Mouse (Mus musculus): ENCODE data around the gene Ubash3b. TPM values are rescaled to one million over a fixed set of nuclear protein-coding genes. Genes with fewer than 3 reads are reported as not detected.

Ubash3b gene
- polyA plus RNA-seq, 1 experiment from 2014 or later = 3.4 TPM

- Histone ChIP-seq H3K4me1 (ENCODE audit: control insufficient read depth, insufficient read depth, low read length) (no peaks in the 10 kb centered on the region), H3K36me3 (ENCODE audit: control insufficient read depth, insufficient read depth, low read length) (no peaks in the 10 kb centered on the region)
Observed at GRCm38 (mm10) chr9:41053478-41053877, 108.0 kb downstream of the Ubash3b start.

GRCm38 (mm10) chr9:41051080-41051932, 110.2 kb downstream of the Ubash3b start:
- no peaks in the 10 kb centered on the region for H3K36me3 ChIP-seq (ENCODE audit: control insufficient read depth, insufficient read depth, low read length)
- H3K4me1 ChIP-seq (ENCODE audit: control insufficient read depth, insufficient read depth, low read length) = no peaks in the 10 kb centered on the region
- ATAC-seq = no peak
- no peak overlapping the region for H3K4me2 ChIP-seq (ENCODE audit: low read depth, low read length)
- H3K27me3 ChIP-seq (replicated peaks; ENCODE audit: control insufficient read depth, insufficient read depth, low read length) = no peaks in the 10 kb centered on the region
- WGBS = 57% methylated on average over 11 of the region's 11 CpGs
- H3K27ac ChIP-seq (ENCODE audit: low read length) = no peak overlapping the region
- no peak overlapping the region for H3K4me3 ChIP-seq (ENCODE audit: low read length)
- H3K9ac ChIP-seq (ENCODE audit: low read depth, low read length) = no peak overlapping the region
- no peaks in the 10 kb centered on the region for H3K9me3 ChIP-seq (ENCODE audit: control insufficient read depth, low read length)

More at GRCm38 (mm10) chr9:41053478-41053877, 108.0 kb downstream of the Ubash3b start:
- no peak overlapping the region for H3K4me3 ChIP-seq (ENCODE audit: low read length)
- H3K9me3 ChIP-seq (ENCODE audit: control insufficient read depth, low read length) = no peaks in the 10 kb centered on the region
- no peak overlapping the region for H3K27ac ChIP-seq (ENCODE audit: low read length)
- ATAC-seq = no peak
- H3K27me3 ChIP-seq (replicated peaks; ENCODE audit: control insufficient read depth, insufficient read depth, low read length) = no peaks in the 10 kb centered on the region
- no peak overlapping the region for H3K9ac ChIP-seq (ENCODE audit: low read depth, low read length)
- 60% methylated on average over 4 of the region's 4 CpGs for WGBS
- H3K4me2 ChIP-seq (ENCODE audit: low read depth, low read length) = no peak overlapping the region

- Histone ChIP-seq H3K9me3 (ENCODE audit: control insufficient read depth, low read length) (no peaks in the 10 kb centered on the region), H3K4me1 (ENCODE audit: control insufficient read depth, insufficient read depth, low read length) (no peaks in the 10 kb centered on the region), H3K27me3 (replicated peaks; ENCODE audit: control insufficient read depth, insufficient read depth, low read length) (no peaks in the 10 kb centered on the region), H3K27ac (ENCODE audit: low read length) (no peak overlapping the region), H3K36me3 (ENCODE audit: control insufficient read depth, insufficient read depth, low read length) (no peaks in the 10 kb centered on the region), H3K4me3 (ENCODE audit: low read length) (no peak overlapping the region), H3K4me2 (ENCODE audit: low read depth, low read length) (no peak overlapping the region), H3K9ac (ENCODE audit: low read depth, low read length) (no peak overlapping the region)
- WGBS = 55% methylated on average over 12 of the region's 12 CpGs
- no peak for ATAC-seq
Observed at GRCm38 (mm10) chr9:41050331-41051079, 111.0 kb downstream of the Ubash3b start.

- H3K27me3 ChIP-seq (replicated peaks; ENCODE audit: control insufficient read depth, insufficient read depth, low read length) = no peaks in the 10 kb centered on the region
- H3K4me1 ChIP-seq (ENCODE audit: control insufficient read depth, insufficient read depth, low read length) = no peaks in the 10 kb centered on the region
- H3K9ac ChIP-seq (ENCODE audit: low read depth, low read length) = no peak overlapping the region
- ATAC-seq = no peak
- no peaks in the 10 kb centered on the region for H3K9me3 ChIP-seq (ENCODE audit: control insufficient read depth, low read length)
- no peaks in the 10 kb centered on the region for H3K36me3 ChIP-seq (ENCODE audit: control insufficient read depth, insufficient read depth, low read length)
- H3K4me2 ChIP-seq (ENCODE audit: low read depth, low read length) = no peak overlapping the region
- 83% methylated on average over 7 of the region's 7 CpGs for WGBS
- no peak overlapping the region for H3K27ac ChIP-seq (ENCODE audit: low read length)
- H3K4me3 ChIP-seq (ENCODE audit: low read length) = no peak overlapping the region
Observed at GRCm38 (mm10) chr9:41049282-41049681, 112.2 kb downstream of the Ubash3b start.

- no peak overlapping the region for H3K27ac ChIP-seq (ENCODE audit: low read length)
- H3K27me3 ChIP-seq (replicated peaks; ENCODE audit: control insufficient read depth, insufficient read depth, low read length) = no peaks in the 10 kb centered on the region
- H3K4me1 ChIP-seq (ENCODE audit: control insufficient read depth, insufficient read depth, low read length) = no peaks in the 10 kb centered on the region
- no peak overlapping the region for H3K9ac ChIP-seq (ENCODE audit: low read depth, low read length)
- H3K9me3 ChIP-seq (ENCODE audit: control insufficient read depth, low read length) = no peaks in the 10 kb centered on the region
- H3K4me3 ChIP-seq (ENCODE audit: low read length) = no peak overlapping the region
- no peak overlapping the region for H3K4me2 ChIP-seq (ENCODE audit: low read depth, low read length)
- no peaks in the 10 kb centered on the region for H3K36me3 ChIP-seq (ENCODE audit: control insufficient read depth, insufficient read depth, low read length)
- WGBS = 76% methylated on average over 3 of the region's 3 CpGs
- ATAC-seq = no peak
Observed at GRCm38 (mm10) chr9:41048820-41049219, 112.7 kb downstream of the Ubash3b start.

GRCm38 (mm10) chr9:41048216-41048615, 113.3 kb downstream of the Ubash3b start:
- WGBS = 92% methylated on average over 7 of the region's 7 CpGs
- Histone ChIP-seq H3K36me3 (ENCODE audit: control insufficient read depth, insufficient read depth, low read length) (no peaks in the 10 kb centered on the region), H3K9ac (ENCODE audit: low read depth, low read length) (no peak overlapping the region), H3K9me3 (ENCODE audit: control insufficient read depth, low read length) (no peaks in the 10 kb centered on the region), H3K4me1 (ENCODE audit: control insufficient read depth, insufficient read depth, low read length) (no peaks in the 10 kb centered on the region), H3K27me3 (replicated peaks; ENCODE audit: control insufficient read depth, insufficient read depth, low read length) (no peaks in the 10 kb centered on the region), H3K27ac (ENCODE audit: low read length) (no peak overlapping the region), H3K4me3 (ENCODE audit: low read length) (no peak overlapping the region), H3K4me2 (ENCODE audit: low read depth, low read length) (no peak overlapping the region)
- no peak for ATAC-seq

GRCm38 (mm10) chr9:41047654-41048053, 113.8 kb downstream of the Ubash3b start:
- ATAC-seq = no peak
- H3K36me3 ChIP-seq (ENCODE audit: control insufficient read depth, insufficient read depth, low read length) = no peaks in the 10 kb centered on the region
- WGBS = 75% methylated on average over 2 of the region's 2 CpGs
- no peak overlapping the region for H3K27ac ChIP-seq (ENCODE audit: low read length)
- no peaks in the 10 kb centered on the region for H3K4me1 ChIP-seq (ENCODE audit: control insufficient read depth, insufficient read depth, low read length)
- no peak overlapping the region for H3K4me2 ChIP-seq (ENCODE audit: low read depth, low read length)
- H3K9me3 ChIP-seq (ENCODE audit: control insufficient read depth, low read length) = no peaks in the 10 kb centered on the region
- no peaks in the 10 kb centered on the region for H3K27me3 ChIP-seq (replicated peaks; ENCODE audit: control insufficient read depth, insufficient read depth, low read length)
- no peak overlapping the region for H3K9ac ChIP-seq (ENCODE audit: low read depth, low read length)
- no peak overlapping the region for H3K4me3 ChIP-seq (ENCODE audit: low read length)

- H3K27ac ChIP-seq (ENCODE audit: low read length) = no peak overlapping the region
- no peak overlapping the region for H3K4me2 ChIP-seq (ENCODE audit: low read depth, low read length)
- WGBS = 20% methylated on average over 3 of the region's 3 CpGs
- ATAC-seq = no peak
- no peaks in the 10 kb centered on the region for H3K36me3 ChIP-seq (ENCODE audit: control insufficient read depth, insufficient read depth, low read length)
- no peaks in the 10 kb centered on the region for H3K9me3 ChIP-seq (ENCODE audit: control insufficient read depth, low read length)
- no peaks in the 10 kb centered on the region for H3K4me1 ChIP-seq (ENCODE audit: control insufficient read depth, insufficient read depth, low read length)
- H3K4me3 ChIP-seq (ENCODE audit: low read length) = no peak overlapping the region
- no peak overlapping the region for H3K9ac ChIP-seq (ENCODE audit: low read depth, low read length)
- no peaks in the 10 kb centered on the region for H3K27me3 ChIP-seq (replicated peaks; ENCODE audit: control insufficient read depth, insufficient read depth, low read length)
Observed at GRCm38 (mm10) chr9:41044626-41045025, 116.9 kb downstream of the Ubash3b start.

GRCm38 (mm10) chr9:41043641-41044040, 117.9 kb downstream of the Ubash3b start:
- H3K4me2 ChIP-seq (ENCODE audit: low read depth, low read length) = no peak overlapping the region
- no peak overlapping the region for H3K27ac ChIP-seq (ENCODE audit: low read length)
- no peaks in the 10 kb centered on the region for H3K9me3 ChIP-seq (ENCODE audit: control insufficient read depth, low read length)
- WGBS = 89% methylated on average over 5 of the region's 5 CpGs
- no peak overlapping the region for H3K4me3 ChIP-seq (ENCODE audit: low read length)
- no peaks in the 10 kb centered on the region for H3K4me1 ChIP-seq (ENCODE audit: control insufficient read depth, insufficient read depth, low read length)
- no peaks in the 10 kb centered on the region for H3K36me3 ChIP-seq (ENCODE audit: control insufficient read depth, insufficient read depth, low read length)
- ATAC-seq = no peak
- no peaks in the 10 kb centered on the region for H3K27me3 ChIP-seq (replicated peaks; ENCODE audit: control insufficient read depth, insufficient read depth, low read length)
- H3K9ac ChIP-seq (ENCODE audit: low read depth, low read length) = no peak overlapping the region

Data from intestine, embryonic 16.5 days (tissue).